Mouse (Mus musculus) kidney, adult 2 months (tissue): ENCODE measurements at regions not wholly inside any gene's neighbourhood (a gene's known extent, or its start where the extent isn't known, plus 50 kb on each side); places are given as distances from the start of the nearest gene placed in this dataset.

Experiments used
- DNase-seq: peaks from one replicate; pipeline ENCODE4 v3.0.0; 2021
- H3K27ac ChIP-seq: fragments of 200-500 bp; 2 replicates; pipeline ENCODE4 v1.5.1; 2012; ENCODE audit warnings: low read depth, low read length, control low read depth, inconsistent platforms; ENCODE audit not compliant: insufficient read depth
- H3K27me3 ChIP-seq: fragments of 200-500 bp; replicated peaks from 2 replicates; pipeline ENCODE4 v1.6.1; 2012; ENCODE audit warnings: mild to moderate bottlenecking, moderate library complexity, low read length, inconsistent platforms; ENCODE audit not compliant: control insufficient read depth, insufficient read depth
- H3K36me3 ChIP-seq: fragments of 200-500 bp; 2 replicates; pipeline ENCODE4 v1.6.1; 2012; ENCODE audit warnings: mild to moderate bottlenecking, moderate library complexity, low read length, inconsistent platforms; ENCODE audit not compliant: control insufficient read depth, insufficient read depth
- H3K4me1 ChIP-seq: fragments of 200-500 bp; 2 replicates; pipeline ENCODE4 v1.6.1; 2011; ENCODE audit warnings: low read length; ENCODE audit not compliant: control insufficient read depth, insufficient read depth
- H3K4me3 ChIP-seq: fragments of 200-500 bp; 2 replicates; pipeline ENCODE4 v1.5.1; 2011; ENCODE audit warnings: mild to moderate bottlenecking, low read depth, low read length, control low read depth; ENCODE audit not compliant: insufficient read depth
- CTCF ChIP-seq: fragments of 200-500 bp; conservative IDR thresholded peaks from 2 replicates; pipeline ENCODE4 v1.5.1; 2011; ENCODE audit warnings: low read depth, mild to moderate bottlenecking, control low read depth, low read length, moderate library complexity, mixed read lengths; ENCODE audit not compliant: insufficient read depth, insufficient read length
- POLR2A ChIP-seq: fragments of 200-500 bp; IDR thresholded peaks from one replicate; pipeline ENCODE4 v1.6.1; 2011; ENCODE audit warnings: low read depth, low read length, control low read depth
- WGBS: fragments of 180-500 bp; shearing (Covaris S2); methylation state at CpG from one replicate; pipeline ENCODE4 v1.1.7; 2018; 5-methylcytosine and 5-hydroxymethylcytosine counted together

GRCm38 (mm10) chr10:111695918-111696760, 190.1 kb downstream of the Phlda1 start:
- peak; percentile 47 for DNase-seq
- TF ChIP-seq POLR2A (no peak), CTCF (no peak)
- H3K4me1 ChIP-seq: peaks cover 2% of the 10 kb centered on the region; the same call in 1 of the 2 replicates
- WGBS: 51% methylated on average over 4 of the region's 4 CpGs
- no peak overlapping the region for H3K4me3 ChIP-seq
- H3K36me3 ChIP-seq: no peaks in the 10 kb centered on the region
- no peaks in the 10 kb centered on the region for H3K27me3 ChIP-seq
- H3K27ac ChIP-seq: peak overlapping the region; percentile 13; the same call in 1 of the 2 replicates

- Histone ChIP-seq H3K27ac (no peak overlapping the region), H3K4me1 (peaks cover 2% of the 10 kb centered on the region; the same call in 1 of the 2 replicates), H3K4me3 (no peak overlapping the region), H3K27me3 (no peaks in the 10 kb centered on the region), H3K36me3 (no peaks in the 10 kb centered on the region)
- 76% methylated on average over 2 of the region's 2 CpGs for WGBS
- TF ChIP-seq POLR2A (no peak), CTCF (no peak)
- no peak for DNase-seq
Observed at GRCm38 (mm10) chr10:111696987-111697386, 190.9 kb downstream of the Phlda1 start.

- DNase-seq: no peak
- Histone ChIP-seq H3K4me3 (no peak overlapping the region), H3K27ac (no peak overlapping the region), H3K27me3 (no peaks in the 10 kb centered on the region), H3K36me3 (no peaks in the 10 kb centered on the region), H3K4me1 (no peaks in the 10 kb centered on the region)
- 64% methylated on average over 16 of the region's 16 CpGs for WGBS
- no peak for TF ChIP-seq POLR2A
- TF ChIP-seq CTCF: no peak
Observed at GRCm38 (mm10) chr10:111699557-111700508, 193.7 kb downstream of the Phlda1 start.

- Histone ChIP-seq H3K4me3 (no peak overlapping the region), H3K36me3 (no peaks in the 10 kb centered on the region), H3K4me1 (no peaks in the 10 kb centered on the region), H3K27me3 (no peaks in the 10 kb centered on the region), H3K27ac (no peak overlapping the region)
- DNase-seq: no peak
- 84% methylated on average over 3 of the region's 3 CpGs for WGBS
- no peak for TF ChIP-seq POLR2A
- no peak for TF ChIP-seq CTCF
Observed at GRCm38 (mm10) chr10:111700570-111700969, 194.5 kb downstream of the Phlda1 start.

GRCm38 (mm10) chr10:111701138-111701537, 195.1 kb downstream of the Phlda1 start:
- TF ChIP-seq CTCF (no peak), POLR2A (no peak)
- Histone ChIP-seq H3K27me3 (no peaks in the 10 kb centered on the region), H3K4me1 (no peaks in the 10 kb centered on the region), H3K27ac (no peak overlapping the region), H3K36me3 (no peaks in the 10 kb centered on the region), H3K4me3 (no peak overlapping the region)
- DNase-seq: no peak
- WGBS: 73% methylated on average over 4 of the region's 4 CpGs

- Histone ChIP-seq H3K27ac (no peak overlapping the region), H3K36me3 (no peaks in the 10 kb centered on the region), H3K27me3 (no peaks in the 10 kb centered on the region), H3K4me1 (no peaks in the 10 kb centered on the region), H3K4me3 (no peak overlapping the region)
- no peak for DNase-seq
- TF ChIP-seq POLR2A: no peak
- TF ChIP-seq CTCF: no peak
- 95% methylated on average over 6 of the region's 6 CpGs for WGBS
Observed at GRCm38 (mm10) chr10:111702435-111702834, 196.3 kb downstream of the Phlda1 start.
